Mouse (Mus musculus) B cell, adult 62 days (primary cell): ENCODE data around the gene Gm3558. TPM values are rescaled to one million over a fixed set of nuclear protein-coding genes. Genes with fewer than 3 reads are reported as not detected.

ENCODE experiments used
- total RNA-seq: library from RNA; stranded (reverse); gene quantifications from 4 replicates; pipeline ENCODE4 v1.2.4, GENCODE M21; 2023

Gene Gm3558
- total RNA-seq: not detected in 4 replicates

GRCm38 (mm10) chr14:7568382-7568781, at the start of gene Gm3558:
Gene Gm3558 (minus strand): TSS chr14:7568566.

GRCm38 (mm10) chr14:7595492-7595891, 27.1 kb upstream of the Gm3558 start, which contains the start of gene Gm10338:
Gene Gm10338 (minus strand): TSS chr14:7595592.

Other genes starting within 250 kb of the Gm3558 start
- not detected in 4 replicates for gene Gm5797, start 236.2 kb downstream of the Gm3558 start, total RNA-seq
- gene Gm8374, start 203.4 kb downstream of the Gm3558 start, total RNA-seq: not detected in 4 replicates
- gene Gm3755, start 117.6 kb downstream of the Gm3558 start, total RNA-seq: not detected in 4 replicates
- not detected in 4 replicates for gene Gm3752, start 84.8 kb downstream of the Gm3558 start, total RNA-seq
- not detected in 4 replicates for gene Gm10338, start 27.0 kb upstream of the Gm3558 start, total RNA-seq
- gene Gm10128, start 75.4 kb upstream of the Gm3558 start, total RNA-seq: not detected in 4 replicates
- gene Gm26661, start 223.0 kb upstream of the Gm3558 start, total RNA-seq: not detected in 4 replicates
- gene Flnb, start 249.4 kb upstream of the Gm3558 start, total RNA-seq: 14.4 to 16.3 TPM (median 15.9 TPM) in 4 replicates